Mouse (Mus musculus): ENCODE data around the gene Reep3.

GRCm38 (mm10) chr10:67048871-67049615 lies 47.7 kb downstream of the Reep3 start:
- TF ChIP-seq CTCF (IDR thresholded peaks at IDR 0.05; ENCODE audit: borderline replicate concordance, control insufficient read depth, extremely low read depth, insufficient read depth, low read length, poor library complexity) (no peak), POLR2A (IDR thresholded peaks at IDR 0.05; ENCODE audit: control insufficient read depth, extremely low read depth, insufficient read depth, low read length, poor library complexity) (no peak)
